In the genomic region with DNA sequence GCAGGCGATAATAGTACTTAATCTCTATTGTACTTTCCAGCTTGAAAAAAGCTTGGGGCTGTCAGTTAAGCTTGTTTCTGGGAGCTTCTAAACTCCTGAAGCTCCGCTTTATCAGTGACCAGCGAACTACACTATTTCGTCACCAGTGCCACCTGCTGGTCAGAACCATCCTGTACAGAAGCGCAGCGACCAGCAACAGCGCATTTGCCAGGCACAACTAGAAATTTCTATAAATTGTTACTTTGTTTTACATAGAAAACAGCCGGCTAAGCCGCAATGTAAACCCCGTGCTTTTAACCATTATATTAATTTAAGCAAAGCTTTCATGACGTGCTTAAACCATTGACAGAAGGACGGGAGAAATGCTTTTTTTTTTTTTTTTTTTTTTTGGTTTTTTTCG, we compare ENCODE assay signal across 9 mouse cellular contexts. TPM values are rescaled to one million over a fixed set of nuclear protein-coding genes. Genes with fewer than 3 reads are reported as not detected.
DNase-seq lines count a peak whose midpoint lies in the region; ATAC-seq and TF ChIP-seq lines count a peak whose summit lies in the region.
"Had no signal": no experiment of that assay in that cellular context is flagged by ENCODE, and none has a peak within 500 bp of the region (broad histone marks: within the 10 kb centered on the region; RNA-seq: fewer than 3 reads in every experiment).

No protein-coding gene starts in this region.

- no peak overlapping the region for H3K27ac ChIP-seq in embryonic facial prominence, embryonic 13.5 days
- no peak overlapping the region for H3K27ac ChIP-seq in liver, postnatal 0 days (ENCODE audit: low read depth)
- no peak overlapping the region for H3K27ac ChIP-seq in neural tube, embryonic 14.5 days (ENCODE audit: low read depth, low read length)
- H3K27ac ChIP-seq: macrophage had no signal

- no peak overlapping the region for H3K9ac ChIP-seq in embryonic facial prominence, embryonic 13.5 days
- no peak overlapping the region for H3K9ac ChIP-seq in liver, postnatal 0 days (replicated peaks)
- H3K9ac ChIP-seq in neural tube, embryonic 14.5 days (replicated peaks; ENCODE audit: low read depth, low read length), result no peak overlapping the region

- no peak for TF ChIP-seq EP300 in liver, postnatal 0 days (IDR thresholded peaks at IDR 0.05; ENCODE audit: low read depth)

- peak; percentile 85 for TF ChIP-seq CTCF in liver, postnatal 0 days (IDR thresholded peaks at IDR 0.05; ENCODE audit: low read depth)

- H3K27me3 ChIP-seq in embryonic facial prominence, embryonic 13.5 days, result peaks cover 37% of the 10 kb centered on the region
- peaks cover 5% of the 10 kb centered on the region; the same call in 1 of the 2 replicates for H3K27me3 ChIP-seq in liver, postnatal 0 days (ENCODE audit: insufficient read depth, low read length)
- H3K27me3 ChIP-seq in neural tube, embryonic 14.5 days (ENCODE audit: control insufficient read depth, insufficient read depth, low read length), result no peaks in the 10 kb centered on the region

- peaks cover 7% of the 10 kb centered on the region for H3K4me1 ChIP-seq in embryonic facial prominence, embryonic 13.5 days
- H3K4me1 ChIP-seq in liver, postnatal 0 days (ENCODE audit: insufficient read depth), result no peaks in the 10 kb centered on the region
- no peaks in the 10 kb centered on the region for H3K4me1 ChIP-seq in neural tube, embryonic 14.5 days (ENCODE audit: control insufficient read depth, insufficient read depth, low read length)

- intact Hi-C loops in heart, postnatal 10 days (cut with DNase I), result loop anchor here (5.0 kb wide), 1 partner anchor 72 kb away; no protein-coding TSS in a partner anchor

- DNase-seq in CD4-positive, CD25-positive, alpha-beta regulatory T cell, adult 2 months (ENCODE audit: low read depth, low spot score), result peak; percentile 83
- peak; percentile 85 for DNase-seq in adrenal gland, postnatal 10 days
- peak; percentile 83 to 86 for DNase-seq in heart, postnatal 10 days
- DNase-seq in kidney, postnatal 4 days, result peak; percentile 89 to 90
- peak; percentile 86 for DNase-seq in liver, postnatal 0 days
- DNase-seq in testis, postnatal 14 days (ENCODE audit: low spot score), result peak; percentile 59

- WGBS in embryonic facial prominence, embryonic 13.5 days, result 3% methylated on average over 13 of the region's 13 CpGs
- 2% methylated on average over 13 of the region's 13 CpGs for WGBS in liver, postnatal 0 days (ENCODE audit: insufficient replicate concordance)
- 3% methylated on average over 13 of the region's 13 CpGs for WGBS in neural tube, embryonic 14.5 days

- no peak for ATAC-seq in embryonic facial prominence, embryonic 13.5 days (ENCODE audit: insufficient number of reproducible peaks, insufficient read depth, low FRiP score, low TSS enrichment, low read depth)
- peak; percentile 50; the same call in 1 of the 2 replicates for ATAC-seq in liver, postnatal 0 days
- no peak for ATAC-seq in neural tube, embryonic 14.5 days (ENCODE audit: low read depth)

- peaks cover 20% of the 10 kb centered on the region for H3K36me3 ChIP-seq in embryonic facial prominence, embryonic 13.5 days
- peaks cover 16% of the 10 kb centered on the region for H3K36me3 ChIP-seq in liver, postnatal 0 days (replicated peaks; ENCODE audit: insufficient read depth, low read length)
- H3K36me3 ChIP-seq in neural tube, embryonic 14.5 days (ENCODE audit: control insufficient read depth, insufficient read depth, low read length), result no peaks in the 10 kb centered on the region; the same call in 1 of the 2 replicates

- H3K4me3 ChIP-seq in embryonic facial prominence, embryonic 13.5 days, result peak overlapping the region; percentile 45; the same call in 1 of the 2 replicates
- H3K4me3 ChIP-seq in liver, postnatal 0 days (ENCODE audit: low read depth, low read length), result peak overlapping the region; percentile 50
- no peak overlapping the region for H3K4me3 ChIP-seq in neural tube, embryonic 14.5 days (ENCODE audit: low read depth, low read length)

- H3K4me2 ChIP-seq in embryonic facial prominence, embryonic 13.5 days, result peak overlapping the region; percentile 79
- H3K4me2 ChIP-seq in liver, postnatal 0 days (ENCODE audit: low read depth, low read length), result peak overlapping the region; percentile 85
- peak overlapping the region; percentile 72 for H3K4me2 ChIP-seq in neural tube, embryonic 14.5 days (ENCODE audit: low read depth, low read length)

- H3K9me3 ChIP-seq in embryonic facial prominence, embryonic 13.5 days, result peaks cover 11% of the 10 kb centered on the region
- peaks cover 8% of the 10 kb centered on the region for H3K9me3 ChIP-seq in liver, postnatal 0 days (ENCODE audit: low read length)
- H3K9me3 ChIP-seq in neural tube, embryonic 14.5 days (ENCODE audit: control insufficient read depth, low read length), result no peaks in the 10 kb centered on the region

RNA-seq across cellular contexts. Expression of a gene that starts 0.9 kb away (rescaled TPM):
- 1 to 10 TPM; 4.3 to 6.9 TPM for total RNA-seq in adrenal gland, postnatal 10 days (2021)
- polyA plus RNA-seq in embryonic facial prominence, embryonic 13.5 days (2015; fragmentation: Nextera tagmentation; extraction: Ambion mirVana), result 0.29 and 0.49 TPM in 2 replicates
- total RNA-seq in heart, postnatal 10 days (2021), result 1 to 10 TPM; 4.5 to 4.7 TPM
- 0.54 and 0.57 TPM in 2 replicates for polyA plus RNA-seq in liver, postnatal 0 days (2015; fragmentation: Nextera tagmentation; extraction: Ambion mirVana)
- 0.17 and 0.40 TPM in 2 replicates for polyA plus RNA-seq in neural tube, embryonic 14.5 days (2014; fragmentation: Nextera tagmentation; extraction: Ambion mirVana)

RNA-seq across cellular contexts. Expression of a gene that starts 7.9 kb away (rescaled TPM):
- total RNA-seq in adrenal gland, postnatal 10 days (2021), result not detected
- not detected in 2 replicates for polyA plus RNA-seq in embryonic facial prominence, embryonic 13.5 days (2015; fragmentation: Nextera tagmentation; extraction: Ambion mirVana)
- not detected for total RNA-seq in heart, postnatal 10 days (2021)
- not detected in 2 replicates for polyA plus RNA-seq in liver, postnatal 0 days (2015; fragmentation: Nextera tagmentation; extraction: Ambion mirVana)
- polyA plus RNA-seq in neural tube, embryonic 14.5 days (2014; fragmentation: Nextera tagmentation; extraction: Ambion mirVana), result not detected in 2 replicates
- polyA plus RNA-seq: macrophage had no signal

RNA-seq across cellular contexts. Expression of a gene that starts 10.5 kb away (rescaled TPM):
- total RNA-seq in adrenal gland, postnatal 10 days (2021), result 1,000 to 10,000 TPM; 1,057 to 1,125 TPM
- polyA plus RNA-seq in embryonic facial prominence, embryonic 13.5 days (2015; fragmentation: Nextera tagmentation; extraction: Ambion mirVana), result 485 and 503 TPM in 2 replicates
- total RNA-seq in heart, postnatal 10 days (2021), result 1,000 to 10,000 TPM; 1,469 to 1,488 TPM
- 394 and 410 TPM in 2 replicates for polyA plus RNA-seq in liver, postnatal 0 days (2015; fragmentation: Nextera tagmentation; extraction: Ambion mirVana)
- 678 and 806 TPM in 2 replicates for polyA plus RNA-seq in neural tube, embryonic 14.5 days (2014; fragmentation: Nextera tagmentation; extraction: Ambion mirVana)

RNA-seq across cellular contexts. Expression of a gene that starts 17.9 kb away (rescaled TPM):
- total RNA-seq in adrenal gland, postnatal 10 days (2021), result 10 to 100 TPM; 28.7 to 36.0 TPM
- 29.3 and 32.1 TPM in 2 replicates for polyA plus RNA-seq in embryonic facial prominence, embryonic 13.5 days (2015; fragmentation: Nextera tagmentation; extraction: Ambion mirVana)
- 10 to 100 TPM; 45.6 to 54.0 TPM for total RNA-seq in heart, postnatal 10 days (2021)
- 5.3 and 6.8 TPM in 2 replicates for polyA plus RNA-seq in liver, postnatal 0 days (2015; fragmentation: Nextera tagmentation; extraction: Ambion mirVana)
- polyA plus RNA-seq in neural tube, embryonic 14.5 days (2014; fragmentation: Nextera tagmentation; extraction: Ambion mirVana), result 21.0 and 28.2 TPM in 2 replicates

RNA-seq across cellular contexts. Expression of a gene that starts 51.5 kb away (rescaled TPM):
- total RNA-seq in adrenal gland, postnatal 10 days (2021), result under 1 TPM in 1 of 2 experiments, not detected in 1; 0.09 TPM
- 0.21 and 0.25 TPM in 2 replicates for polyA plus RNA-seq in embryonic facial prominence, embryonic 13.5 days (2015; fragmentation: Nextera tagmentation; extraction: Ambion mirVana)
- not detected for total RNA-seq in heart, postnatal 10 days (2021)
- not detected in 2 replicates for polyA plus RNA-seq in liver, postnatal 0 days (2015; fragmentation: Nextera tagmentation; extraction: Ambion mirVana)
- polyA plus RNA-seq in neural tube, embryonic 14.5 days (2014; fragmentation: Nextera tagmentation; extraction: Ambion mirVana), result 0.12 TPM in 1 of 2 replicates, not detected in the other
- polyA plus RNA-seq: macrophage had no signal
